Mouse (Mus musculus) heart, adult 2 months (tissue): ENCODE measurements at regions not wholly inside any gene's neighbourhood (a gene's known extent, or its start where the extent isn't known, plus 50 kb on each side); places are given as distances from the start of the nearest gene placed in this dataset.

ENCODE experiments used
- DNase-seq, 2 experiments: peaks; one replicate each; pipeline ENCODE4 v3.0.0; 2021
- H3K27ac ChIP-seq: fragments of 200-600 bp; 2 replicates; pipeline ENCODE4 v1.8.1; 2022
- H3K27me3 ChIP-seq: fragments of 200-500 bp; 2 replicates; pipeline ENCODE4 v1.6.1; 2012; ENCODE audit warnings: mild to moderate bottlenecking, low read length, inconsistent platforms, mixed read lengths; ENCODE audit not compliant: control insufficient read depth, insufficient read depth
- H3K36me3 ChIP-seq: fragments of 200-500 bp; 2 replicates; pipeline ENCODE4 v1.6.1; 2012; ENCODE audit warnings: low read length, inconsistent platforms; ENCODE audit not compliant: control insufficient read depth, insufficient read depth
- H3K4me1 ChIP-seq: fragments of 200-500 bp; 2 replicates; pipeline ENCODE4 v1.6.1; 2011; ENCODE audit warnings: low read length; ENCODE audit not compliant: control insufficient read depth, insufficient read depth
- H3K4me3 ChIP-seq: fragments of 200-600 bp; 2 replicates; pipeline ENCODE4 v1.8.1; 2022
- H3K79me2 ChIP-seq: fragments of 200-500 bp; replicated peaks from 2 replicates; pipeline ENCODE4 v1.6.1; 2012; ENCODE audit warnings: mild to moderate bottlenecking, inconsistent platforms, low read length, moderate library complexity, mixed read lengths; ENCODE audit not compliant: control insufficient read depth, insufficient read depth
- H3K9ac ChIP-seq: fragments of 200-500 bp; 2 replicates; pipeline ENCODE4 v1.6.1; 2012; ENCODE audit warnings: low read depth, mild to moderate bottlenecking, control low read depth, inconsistent platforms, low read length, mixed read lengths
- CTCF ChIP-seq: fragments of 200-600 bp; IDR thresholded peaks from 2 replicates; pipeline ENCODE4 v1.8.1; 2022; ENCODE audit warnings: antibody characterized with exemption, mild to moderate bottlenecking, moderate library complexity
- EP300 ChIP-seq: fragments of 200-500 bp; IDR thresholded peaks from 2 replicates; pipeline ENCODE4 v1.6.1; 2011; ENCODE audit warnings: low read depth, low read length, control low read depth; ENCODE audit not compliant: insufficient read depth
- POLR2A ChIP-seq: fragments of 200-500 bp; IDR thresholded peaks from 2 replicates; pipeline ENCODE4 v1.6.1; 2011; ENCODE audit warnings: mild to moderate bottlenecking, low read depth, low read length, control low read depth; ENCODE audit not compliant: insufficient read depth
- WGBS: fragments of 180-500 bp; shearing (Covaris S2); methylation state at CpG from one replicate; pipeline ENCODE4 v1.1.7; 2018; 5-methylcytosine and 5-hydroxymethylcytosine counted together
- intact Hi-C: fragments of 180-260 bp; cut with DNase I; formaldehyde crosslinking; loops from one replicate; pipeline ENCODE4 v1.15.1; 2025

DNA sequence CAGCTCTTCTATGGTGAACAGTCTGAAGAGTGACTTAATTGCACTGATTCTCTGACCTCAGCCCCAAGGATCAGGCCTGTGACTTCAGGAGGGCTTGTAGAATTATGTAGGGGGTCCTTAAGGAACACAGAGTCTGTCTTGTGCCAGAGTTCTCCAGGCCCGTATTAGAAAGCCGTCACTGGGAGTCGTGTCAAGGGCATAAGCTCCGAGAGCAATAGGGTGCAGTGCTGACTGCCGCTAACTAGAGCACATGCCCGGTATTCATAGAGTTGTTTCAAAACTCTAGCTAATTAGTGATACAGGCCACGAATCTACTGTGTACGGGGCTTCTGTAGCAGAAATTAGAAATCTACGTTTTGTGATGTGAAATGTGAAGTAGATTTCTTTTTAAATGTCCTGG, 179.7 kb upstream of the N4bp1 start:
- no peak for TF ChIP-seq EP300
- TF ChIP-seq POLR2A, result no peak
- TF ChIP-seq CTCF, result no peak
- intact Hi-C loops, result no loop called here
- H3K9ac ChIP-seq, result no peak overlapping the region
- no peak overlapping the region for H3K4me3 ChIP-seq
- no peak for DNase-seq
- 91% methylated on average over 9 of the region's 9 CpGs for WGBS
- no peak overlapping the region for H3K27ac ChIP-seq
- H3K27me3 ChIP-seq, result no peaks in the 10 kb centered on the region
- no peaks in the 10 kb centered on the region for H3K4me1 ChIP-seq
- no peaks in the 10 kb centered on the region for H3K79me2 ChIP-seq
- no peaks in the 10 kb centered on the region for H3K36me3 ChIP-seq

DNA sequence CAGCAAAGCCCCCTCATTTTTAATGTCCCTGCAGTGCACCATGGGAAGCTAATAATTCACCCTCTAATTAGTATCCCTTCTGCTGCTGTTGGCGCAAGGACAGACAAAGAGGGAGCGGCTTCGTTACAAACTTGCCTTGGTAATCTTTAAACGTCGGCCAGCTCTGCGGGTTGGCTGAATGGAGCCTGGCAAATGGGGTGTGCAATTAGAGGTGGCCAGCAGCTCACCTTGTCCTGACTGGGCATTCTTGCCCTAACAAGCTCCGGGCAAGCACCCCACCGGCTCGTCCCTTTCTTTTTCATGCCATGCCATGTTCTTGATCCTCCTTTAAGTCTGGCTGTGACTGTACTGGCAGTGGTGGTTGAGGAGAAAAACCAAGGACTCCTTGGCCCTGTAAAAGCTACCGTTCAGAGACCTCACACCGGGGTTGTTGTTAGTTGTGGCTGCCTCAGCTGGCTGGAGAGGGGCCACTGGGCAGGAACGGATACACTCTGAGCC, 179.2 kb upstream of the N4bp1 start:
- Histone ChIP-seq H3K27ac (no peak overlapping the region), H3K27me3 (no peaks in the 10 kb centered on the region), H3K4me3 (no peak overlapping the region), H3K9ac (no peak overlapping the region), H3K36me3 (no peaks in the 10 kb centered on the region), H3K4me1 (no peaks in the 10 kb centered on the region), H3K79me2 (no peaks in the 10 kb centered on the region)
- no peak for DNase-seq
- TF ChIP-seq POLR2A (no peak), EP300 (no peak)
- WGBS, result 84% methylated on average over 12 of the region's 12 CpGs
- intact Hi-C loops, result no loop called here

DNA sequence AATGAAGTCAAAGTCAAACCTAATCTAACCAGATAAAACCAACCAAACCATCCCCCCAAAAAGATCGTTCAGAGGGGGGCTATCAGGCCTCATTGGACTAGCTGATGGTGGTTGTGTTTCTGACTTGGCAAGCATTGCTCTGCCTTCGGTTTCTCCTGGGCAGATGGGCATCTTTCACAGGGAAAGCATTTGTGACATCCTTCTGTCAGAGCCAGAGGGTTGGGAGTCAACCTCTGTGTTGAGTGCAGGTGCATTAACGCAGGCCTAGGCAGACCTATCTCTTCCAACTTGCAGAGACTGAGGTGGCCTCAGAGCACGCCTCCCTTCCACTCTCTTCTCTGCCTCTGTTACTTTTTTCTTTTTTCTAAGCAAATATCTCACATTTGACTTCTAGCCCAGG, 178.5 kb upstream of the N4bp1 start:
- Histone ChIP-seq H3K4me3 (no peak overlapping the region), H3K4me1 (no peaks in the 10 kb centered on the region), H3K9ac (no peak overlapping the region), H3K27ac (no peak overlapping the region), H3K27me3 (no peaks in the 10 kb centered on the region), H3K79me2 (no peaks in the 10 kb centered on the region), H3K36me3 (no peaks in the 10 kb centered on the region)
- no peak for TF ChIP-seq CTCF
- no peak for TF ChIP-seq EP300
- no peak for TF ChIP-seq POLR2A
- WGBS, result 87% methylated on average over 4 of the region's 4 CpGs
- intact Hi-C loops, result no loop called here
- DNase-seq, result no peak

DNA sequence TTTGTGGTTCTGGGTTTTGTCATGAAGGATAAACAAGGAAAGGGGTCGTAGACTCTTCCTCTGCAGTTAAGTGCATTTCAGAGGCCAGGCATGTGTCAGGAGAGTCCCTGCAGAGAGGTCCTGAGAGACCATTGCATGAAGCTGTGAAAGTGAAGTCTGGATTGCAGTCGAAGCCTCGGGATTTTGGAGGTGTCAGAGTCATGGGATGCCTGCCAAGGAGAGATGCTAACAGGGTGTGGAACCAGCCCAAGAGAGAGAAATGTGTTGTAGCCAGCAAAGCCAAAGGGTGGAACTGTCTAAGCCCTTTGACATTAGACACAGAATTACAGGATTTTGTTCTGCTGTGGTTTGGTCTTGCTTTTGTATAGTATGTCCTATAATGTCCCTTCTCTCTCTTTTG, 164.7 kb upstream of the N4bp1 start:
- H3K4me1 ChIP-seq, result no peaks in the 10 kb centered on the region
- H3K27ac ChIP-seq, result no peak overlapping the region
- H3K36me3 ChIP-seq, result no peaks in the 10 kb centered on the region
- H3K27me3 ChIP-seq, result no peaks in the 10 kb centered on the region
- no peak for DNase-seq
- H3K79me2 ChIP-seq, result no peaks in the 10 kb centered on the region
- intact Hi-C loops, result no loop called here
- TF ChIP-seq EP300, result no peak
- no peak for TF ChIP-seq POLR2A
- TF ChIP-seq CTCF, result no peak
- no peak overlapping the region for H3K9ac ChIP-seq
- no peak overlapping the region for H3K4me3 ChIP-seq
- 21% methylated on average over 3 of the region's 3 CpGs for WGBS

DNA sequence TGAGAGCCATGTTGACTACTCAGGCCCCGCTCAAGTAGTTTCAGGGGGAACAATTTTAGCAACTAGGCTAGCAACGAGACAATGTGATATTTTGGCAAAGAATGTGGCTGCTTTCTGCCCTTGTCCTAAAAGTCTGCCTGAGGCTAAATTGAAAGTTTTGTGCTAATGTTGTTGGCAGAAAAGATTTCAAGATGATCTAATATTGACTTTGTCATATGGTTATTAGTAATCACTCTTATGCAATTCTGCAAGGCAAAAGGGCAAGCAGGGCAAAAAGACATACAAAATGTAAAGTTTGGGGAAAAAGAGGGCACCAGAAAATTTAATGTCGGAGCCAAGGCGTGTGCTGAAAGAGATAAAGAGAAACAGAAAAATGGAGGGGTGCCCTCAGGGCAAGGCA, 164.1 kb upstream of the N4bp1 start:
- TF ChIP-seq CTCF (no peak), POLR2A (no peak), EP300 (no peak)
- Histone ChIP-seq H3K27ac (no peak overlapping the region), H3K79me2 (no peaks in the 10 kb centered on the region), H3K36me3 (no peaks in the 10 kb centered on the region), H3K4me3 (no peak overlapping the region), H3K9ac (no peak overlapping the region), H3K27me3 (no peaks in the 10 kb centered on the region), H3K4me1 (no peaks in the 10 kb centered on the region)
- 82% methylated on average over 4 of the region's 4 CpGs for WGBS
- DNase-seq, result no peak
- intact Hi-C loops, result no loop called here

DNA sequence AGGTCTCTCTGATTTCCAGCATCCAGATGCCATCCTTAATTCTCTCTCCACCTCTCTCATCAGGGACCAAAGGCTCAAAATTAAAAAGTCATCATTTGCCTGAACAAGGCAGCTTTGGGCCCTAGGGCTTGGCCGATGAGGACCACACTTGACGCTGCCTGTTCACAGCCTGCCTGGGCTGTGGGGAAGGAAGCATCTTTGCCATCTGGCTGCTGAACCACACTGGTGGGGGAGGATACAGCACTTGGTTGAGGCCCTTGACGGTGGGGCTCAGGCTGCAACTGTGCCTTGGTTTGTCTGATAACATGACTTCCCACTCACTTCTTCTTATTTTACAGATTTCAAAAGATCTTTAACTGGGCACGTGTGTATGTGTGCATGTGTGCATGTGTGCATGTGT, 161.5 kb upstream of the N4bp1 start:
- H3K27ac ChIP-seq, result no peak overlapping the region
- no peak for DNase-seq
- 76% methylated on average over 4 of the region's 4 CpGs for WGBS
- no peaks in the 10 kb centered on the region for H3K4me1 ChIP-seq
- no peaks in the 10 kb centered on the region for H3K27me3 ChIP-seq
- no peaks in the 10 kb centered on the region for H3K79me2 ChIP-seq
- no peak overlapping the region for H3K9ac ChIP-seq
- intact Hi-C loops, result no loop called here
- no peaks in the 10 kb centered on the region for H3K36me3 ChIP-seq
- no peak overlapping the region for H3K4me3 ChIP-seq
- TF ChIP-seq POLR2A (no peak), CTCF (no peak), EP300 (no peak)

DNA sequence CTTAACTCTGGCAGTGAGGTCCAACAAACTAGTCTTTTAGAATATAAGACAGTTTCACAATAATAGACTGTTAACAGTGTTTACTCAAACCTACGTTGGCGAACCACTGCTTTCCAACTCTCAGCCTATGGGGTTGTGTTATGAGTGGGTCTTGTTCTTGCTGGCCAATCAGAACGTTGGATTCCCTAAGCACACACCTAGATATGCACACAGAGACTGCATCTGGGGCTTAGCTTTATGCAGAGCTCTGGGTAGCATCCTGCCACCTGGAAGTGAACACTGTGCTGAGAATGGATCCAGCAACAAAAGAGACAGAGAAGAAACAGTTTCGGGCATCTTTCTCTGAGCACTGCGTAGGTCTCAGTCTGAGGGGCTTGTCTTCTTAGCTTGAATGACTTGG, 158.0 kb upstream of the N4bp1 start:
- TF ChIP-seq CTCF, result no peak
- Histone ChIP-seq H3K4me1 (no peaks in the 10 kb centered on the region), H3K79me2 (no peaks in the 10 kb centered on the region), H3K36me3 (no peaks in the 10 kb centered on the region), H3K27me3 (no peaks in the 10 kb centered on the region), H3K9ac (no peak overlapping the region), H3K27ac (no peak overlapping the region), H3K4me3 (no peak overlapping the region)
- DNase-seq, result no peak
- intact Hi-C loops, result no loop called here
- 75% methylated on average over 5 of the region's 5 CpGs for WGBS
